Mouse (Mus musculus) monocyte, adult 5-6 weeks (primary cell): ENCODE measurements at regions not wholly inside any gene's neighbourhood (a gene's known extent, or its start where the extent isn't known, plus 50 kb on each side); places are given as distances from the start of the nearest gene placed in this dataset.

Experiments used
- ATAC-seq: fragments of 153-309, 156-312 bp; replicated peaks from 2 replicates; pipeline ENCODE4 v1.8.0; 2017; ENCODE audit warnings: mild to moderate bottlenecking; ENCODE audit not compliant: low TSS enrichment, insufficient number of reproducible peaks, severe bottlenecking, poor library complexity, low FRiP score

- no peak for ATAC-seq
Observed at GRCm38 (mm10) chr6:147318106-147318505, 54.1 kb upstream of the Pthlh start.

DNA sequence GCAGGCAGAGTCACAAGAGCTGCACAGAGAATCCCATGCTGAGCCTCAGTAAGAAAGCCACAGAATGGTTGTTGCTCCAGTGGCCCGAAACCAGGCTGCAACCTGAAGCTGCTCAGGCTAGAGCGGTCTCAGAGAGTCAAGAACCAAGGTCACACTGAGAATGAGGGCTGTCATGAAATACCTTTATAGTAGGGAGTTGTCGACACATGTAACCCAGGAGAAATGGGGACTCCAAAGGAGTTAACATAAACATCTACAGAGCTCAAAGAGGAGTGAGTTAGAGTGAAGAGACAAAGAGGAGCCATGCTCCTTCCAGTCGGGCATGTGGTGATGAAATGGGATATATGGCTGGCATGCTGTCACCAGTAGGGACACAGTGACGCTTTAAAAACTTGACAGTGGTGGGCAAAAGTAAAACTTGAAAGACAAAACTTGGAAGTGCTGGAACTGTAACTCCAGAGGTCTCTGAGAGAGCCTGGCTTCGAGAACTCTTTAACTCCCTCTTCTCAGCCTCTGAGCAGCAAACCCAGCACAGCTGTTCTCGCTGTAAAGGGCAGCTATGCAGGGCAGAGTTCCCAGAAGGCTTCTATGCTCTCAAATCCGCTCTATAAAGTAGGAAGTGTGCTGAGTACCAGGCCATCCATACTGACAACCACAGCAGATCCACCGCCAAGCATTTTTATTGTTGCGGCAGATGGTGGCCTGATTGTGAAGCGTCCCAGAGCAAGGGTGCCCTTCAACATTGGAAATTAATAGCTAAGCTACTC is 52.9 kb upstream of the Pthlh start:
- no peak for ATAC-seq

GRCm38 (mm10) chr6:147316140-147316539 is 52.2 kb upstream of the Pthlh start:
- ATAC-seq, result no peak

DNA sequence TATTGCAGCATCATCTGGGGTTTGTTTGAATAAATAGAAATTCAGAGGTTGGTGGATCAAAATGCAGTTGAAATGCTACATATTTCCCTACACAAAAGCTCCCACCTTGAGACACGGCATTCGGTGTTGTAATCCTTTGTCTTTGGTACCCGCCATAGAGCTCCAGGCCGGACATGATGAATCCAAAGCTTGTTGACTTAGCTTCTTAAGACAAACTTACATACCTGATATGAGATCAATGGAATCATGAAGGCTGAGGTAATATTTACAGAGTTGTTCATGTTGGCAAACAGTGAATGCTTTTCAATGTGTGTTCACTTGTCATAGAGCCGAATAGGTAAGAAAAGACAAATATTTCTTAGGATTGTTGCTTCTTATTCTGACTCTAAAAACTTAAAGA is 51.2 kb upstream of the Pthlh start:
- no peak for ATAC-seq
